Mouse (Mus musculus): ENCODE measurements at regions not wholly inside any gene's neighbourhood (a gene's known extent, or its start where the extent isn't known, plus 50 kb on each side); places are given as distances from the start of the nearest gene placed in this dataset.

DNA sequence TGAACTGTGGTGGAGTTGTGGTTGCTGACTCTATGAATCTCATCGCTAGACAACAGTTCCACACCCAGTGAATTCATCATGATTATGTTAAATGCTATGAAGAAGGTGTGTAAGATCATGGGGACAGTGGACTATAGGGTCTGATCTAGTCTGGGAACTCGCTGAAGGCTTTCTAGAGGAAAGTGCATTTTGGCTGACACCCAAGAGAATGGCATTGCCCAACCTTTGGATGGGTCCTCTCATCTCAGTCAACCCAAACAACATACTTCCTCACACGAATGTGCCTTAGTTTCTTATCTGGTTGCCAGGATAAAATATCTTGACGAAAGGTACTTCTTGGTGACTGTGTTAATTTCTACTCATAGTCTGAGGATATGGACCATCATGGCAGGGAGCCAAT is 112.9 kb upstream of the Ado start:
- TF ChIP-seq CTCF (IDR thresholded peaks at IDR 0.05; ENCODE audit: borderline replicate concordance, insufficient read depth, low read length) (no peak), POLR2A (IDR thresholded peaks at IDR 0.05; ENCODE audit: low read depth, low read length) (no peak)

Data from embryonic fibroblast, embryonic 13.5 days (primary cell).